Mouse (Mus musculus) liver, embryonic 14.5 days (tissue): ENCODE data around the gene Dmwd. TPM values are rescaled to one million over a fixed set of nuclear protein-coding genes. Genes with fewer than 3 reads are reported as not detected.

ENCODE experiments used
- ATAC-seq: fragments of 200-750 bp; cut with Nextera tagmentation; 2 replicates; pipeline ENCODE4 v1.8.0; 2017; ENCODE audit warnings: moderate number of reproducible peaks, mild to moderate bottlenecking, moderate library complexity; ENCODE audit not compliant: insufficient read depth
- DNase-seq, 3 experiments: peaks; one replicate each; pipeline ENCODE4 v3.0.0-alpha.2; 2012 to 2013; ENCODE audit warnings: low read depth in 3 of 3, low spot score in 3 of 3
- H3K27ac ChIP-seq: fragments of 300-500 bp; sonication (generic); 2 replicates; pipeline ENCODE4 v1.5.1; 2014; ENCODE audit warnings: moderate library complexity, mild to moderate bottlenecking, control low read depth, inconsistent platforms
- H3K27me3 ChIP-seq: fragments of 300-500 bp; sonication (generic); 2 replicates; pipeline ENCODE4 v1.6.1; 2014; ENCODE audit warnings: mild to moderate bottlenecking, low read length, moderate library complexity; ENCODE audit not compliant: control insufficient read depth, insufficient read depth
- H3K36me3 ChIP-seq: fragments of 300-500 bp; sonication (generic); replicated peaks from 2 replicates; pipeline ENCODE4 v1.6.1; 2014; ENCODE audit warnings: low read depth; ENCODE audit not compliant: control insufficient read depth, insufficient read depth
- H3K4me1 ChIP-seq, 2 experiments: fragments of 200-500 bp in 1 of 2; fragments of 300-500 bp in 1 of 2; sonication (generic) in 1 of 2; replicated peaks; 2 replicates each; pipeline ENCODE4 v1.6.1; 2012 to 2014; ENCODE audit warnings: antibody characterized with exemption in 1 of 2, inconsistent platforms in 1 of 2, low read length in 1 of 2; ENCODE audit not compliant: control insufficient read depth in 2 of 2, insufficient read depth in 2 of 2
- H3K4me2 ChIP-seq: fragments of 300-500 bp; sonication (generic); 2 replicates; pipeline ENCODE4 v1.6.1; 2014; ENCODE audit warnings: low read depth, mild to moderate bottlenecking, control low read depth, moderate library complexity
- H3K4me3 ChIP-seq, 2 experiments: fragments of 200-500 bp in 1 of 2; fragments of 300-500 bp in 1 of 2; sonication (generic) in 1 of 2; 2 replicates each; pipeline ENCODE4 v1.5.1; 2012 to 2014; ENCODE audit warnings: low read depth in 2 of 2, low read length in 2 of 2, mild to moderate bottlenecking in 2 of 2, control low read depth in 1 of 2, inconsistent platforms in 1 of 2, moderate library complexity in 1 of 2; ENCODE audit not compliant: insufficient read depth in 1 of 2
- H3K9ac ChIP-seq: fragments of 300-500 bp; sonication (generic); replicated peaks from 2 replicates; pipeline ENCODE4 v1.6.1; 2014; ENCODE audit warnings: mild to moderate bottlenecking, control low read depth, moderate library complexity
- H3K9me3 ChIP-seq: fragments of 300-500 bp; sonication (generic); 2 replicates; pipeline ENCODE4 v1.6.1; 2016; ENCODE audit warnings: low read length, mixed read lengths; ENCODE audit not compliant: control insufficient read depth
- CTCF ChIP-seq: IDR thresholded peaks from 2 replicates; pipeline ENCODE4 v1.5.1; 2016; ENCODE audit warnings: antibody characterized with exemption, low read depth, control low read depth
- EP300 ChIP-seq: IDR thresholded peaks from 2 replicates; pipeline ENCODE4 v1.6.1; 2016; ENCODE audit warnings: antibody characterized with exemption, low read depth
- WGBS: fragments of 180-500 bp; shearing (Covaris S2); extraction: QIAGEN DNeasy Blood & Tissue Kit; methylation state at CpG from one replicate; pipeline ENCODE4 v1.1.7; 2014; ENCODE audit not compliant: insufficient replicate concordance; 5-methylcytosine and 5-hydroxymethylcytosine counted together
- polyA plus RNA-seq, 2 experiments: library from polyadenylated mRNA; depleted of rRNA in 1 of 2; stranded (reverse) in 1 of 2; unstranded in 1 of 2; fragments of >200 nt; fragmentation: Nextera tagmentation in 1 of 2; extraction: Ambion mirVana in 1 of 2; gene quantifications; 2 replicates each; pipeline versions ENCODE4 v1.2.1 to v1.2.3; 2012 to 2014

The Dmwd gene
- polyA plus RNA-seq (2012; rRNA removed) (18.1 and 20.2 TPM in 2 replicates), polyA plus RNA-seq (2014; fragmentation: Nextera tagmentation; extraction: Ambion mirVana) (3.5 and 3.7 TPM in 2 replicates)

GRCm38 (mm10) chr7:19075723-19076585 lies at the start of gene Dmwd:
Dmwd (plus strand) TSS chr7:19076227.
- H3K36me3 ChIP-seq = peaks cover 9% of the 10 kb centered on the region; the same call in 1 of the 2 replicates

GRCm38 (mm10) chr7:19028067-19028466 lies 48.0 kb upstream of the Dmwd start:
- ATAC-seq (no peak), DNase-seq (no peak)
- no peak overlapping the region for H3K9ac ChIP-seq
- no peak overlapping the region for H3K4me3 ChIP-seq
- H3K27ac ChIP-seq = no peak overlapping the region
- no peak overlapping the region for H3K4me2 ChIP-seq
- peaks cover 33% of the 10 kb centered on the region for H3K36me3 ChIP-seq
- no peak for TF ChIP-seq CTCF
- TF ChIP-seq EP300 = no peak
- no peaks in the 10 kb centered on the region for H3K9me3 ChIP-seq
- H3K4me1 ChIP-seq = peaks cover 11 to 17% of the 10 kb centered on the region in 2 experiments
- peaks cover 8% of the 10 kb centered on the region for H3K27me3 ChIP-seq

More at GRCm38 (mm10) chr7:19075723-19076585, at the start of gene Dmwd:
- peak; percentile 86 to 90 (median 88) for DNase-seq
- Histone ChIP-seq H3K9me3 (no peaks in the 10 kb centered on the region), H3K27me3 (peaks cover 2% of the 10 kb centered on the region; the same call in 1 of the 2 replicates), H3K27ac (peak within 1 kb of the TSS; percentile 12; the same call in 1 of the 2 replicates), H3K4me3 (peak within 1 kb of the TSS; percentile 70 to 85), H3K9ac (peak within 1 kb of the TSS; percentile 79), H3K4me2 (peak within 1 kb of the TSS; percentile 95), H3K4me1 (peaks cover 8 to 20% of the 10 kb centered on the region in 2 experiments)
- 2% methylated on average over 88 of the region's 91 CpGs for WGBS
- ATAC-seq = peak; percentile 90
- TF ChIP-seq CTCF = no peak
- TF ChIP-seq EP300 = no peak

GRCm38 (mm10) chr7:19029084-19029653 lies 46.9 kb upstream of the Dmwd start:
- Histone ChIP-seq H3K27ac (no peak overlapping the region), H3K9me3 (no peaks in the 10 kb centered on the region), H3K4me1 (peaks cover 7 to 12% of the 10 kb centered on the region in 2 experiments), H3K27me3 (no peaks in the 10 kb centered on the region), H3K4me2 (no peak overlapping the region), H3K4me3 (no peak overlapping the region), H3K36me3 (peaks cover 33% of the 10 kb centered on the region), H3K9ac (no peak overlapping the region)
- ATAC-seq (no peak), DNase-seq (no peak)
- WGBS = 58% methylated on average over 6 of the region's 6 CpGs
- peak; percentile 87 for TF ChIP-seq CTCF
- no peak for TF ChIP-seq EP300

- WGBS = 70% methylated on average over 4 of the region's 4 CpGs
- H3K4me1 ChIP-seq = no peaks in the 10 kb centered on the region
- TF ChIP-seq CTCF (no peak), EP300 (no peak)
- no peak overlapping the region for H3K27ac ChIP-seq
- peaks cover 45% of the 10 kb centered on the region for H3K36me3 ChIP-seq
- DNase-seq (no peak), ATAC-seq (no peak)
- no peak overlapping the region for H3K4me3 ChIP-seq
- no peaks in the 10 kb centered on the region for H3K27me3 ChIP-seq
- H3K4me2 ChIP-seq = no peak overlapping the region
- no peaks in the 10 kb centered on the region for H3K9me3 ChIP-seq
- no peak overlapping the region for H3K9ac ChIP-seq
These were observed 44.4 kb upstream of the Dmwd start for GRCm38 (mm10) chr7:19031641-19032040.

- no peak for TF ChIP-seq CTCF
- no peak for TF ChIP-seq EP300
These were observed 31.4 kb upstream of the Dmwd start for GRCm38 (mm10) chr7:19044616-19045015.

More at GRCm38 (mm10) chr7:19044616-19045015, 31.4 kb upstream of the Dmwd start:
- H3K27me3 ChIP-seq = no peaks in the 10 kb centered on the region
- no peak overlapping the region for H3K9ac ChIP-seq
- H3K27ac ChIP-seq = no peak overlapping the region
- H3K36me3 ChIP-seq = peaks cover 62% of the 10 kb centered on the region
- DNase-seq (no peak), ATAC-seq (no peak)
- H3K9me3 ChIP-seq = no peaks in the 10 kb centered on the region
- no peak overlapping the region for H3K4me3 ChIP-seq
- H3K4me1 ChIP-seq = no peaks in the 10 kb centered on the region
- H3K4me2 ChIP-seq = no peak overlapping the region
- WGBS = 88% methylated on average over 6 of the region's 6 CpGs
